Mouse (Mus musculus) urinary bladder, postnatal 36 days (tissue): ENCODE data around the gene Lrrc28.

Experiments
- DNase-seq, 2 experiments: peaks; one replicate each; pipeline ENCODE4 v3.0.0; 2022; ENCODE audit warnings: low spot score in 2 of 2, mixed read lengths in 1 of 2

Gene Lrrc28

DNA sequence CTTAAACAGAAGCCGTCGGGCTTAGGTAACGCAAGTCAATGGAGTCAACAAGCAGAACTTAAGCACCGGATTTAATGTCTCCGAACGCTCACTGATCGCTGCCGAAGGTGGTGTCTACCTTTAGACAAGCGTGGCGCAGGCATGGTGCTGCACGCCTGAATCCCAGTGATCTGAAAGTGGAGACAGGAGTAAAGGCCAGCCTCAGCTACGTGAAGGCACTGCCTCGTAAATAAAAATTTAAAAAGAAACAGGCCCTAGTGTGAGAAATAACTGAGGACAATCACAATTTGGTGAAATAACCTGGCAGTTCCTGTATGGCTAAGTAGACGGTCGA lies 580 bp upstream of the Lrrc28 start:
- no peak for DNase-seq

DNA sequence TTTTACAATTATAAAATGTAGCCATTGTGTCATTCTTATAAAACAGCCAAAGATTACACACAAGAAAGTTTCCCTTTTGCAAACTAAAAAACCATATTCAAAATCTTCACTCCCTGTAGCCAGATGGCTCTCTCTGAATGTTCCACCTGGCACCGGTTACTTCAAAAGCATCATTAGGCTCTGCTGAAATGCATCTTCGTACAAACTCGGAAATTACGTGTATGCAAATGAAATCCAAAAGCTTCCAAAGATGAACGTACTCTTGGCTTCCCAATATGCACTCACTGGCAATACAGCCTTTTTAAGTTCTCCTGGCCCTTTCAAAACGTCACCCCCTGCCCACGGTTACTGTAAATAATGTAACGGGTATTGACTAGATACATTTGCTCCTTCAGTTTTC lies 777 bp downstream of the Lrrc28 start:
- DNase-seq: no peak

DNA sequence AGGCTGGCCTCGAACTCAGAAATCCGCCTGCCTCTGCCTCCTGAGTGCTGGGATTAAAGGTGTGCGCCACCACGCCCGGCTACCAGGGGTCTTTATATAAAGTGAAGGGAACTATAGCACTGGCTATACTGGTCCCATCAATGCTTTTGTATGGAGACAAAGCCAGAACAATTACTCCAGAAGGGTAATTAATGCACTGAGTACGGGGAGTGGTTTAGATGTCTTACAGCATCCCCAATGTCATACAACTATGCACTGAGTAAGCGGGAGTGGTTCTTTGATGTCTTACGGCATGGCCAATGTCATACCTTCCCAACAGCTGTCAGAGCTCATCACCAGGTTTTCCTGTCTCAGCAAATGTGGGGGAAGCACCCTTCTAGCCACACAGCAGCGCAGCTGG lies 2.1 kb downstream of the Lrrc28 start:
- DNase-seq: no peak

DNA sequence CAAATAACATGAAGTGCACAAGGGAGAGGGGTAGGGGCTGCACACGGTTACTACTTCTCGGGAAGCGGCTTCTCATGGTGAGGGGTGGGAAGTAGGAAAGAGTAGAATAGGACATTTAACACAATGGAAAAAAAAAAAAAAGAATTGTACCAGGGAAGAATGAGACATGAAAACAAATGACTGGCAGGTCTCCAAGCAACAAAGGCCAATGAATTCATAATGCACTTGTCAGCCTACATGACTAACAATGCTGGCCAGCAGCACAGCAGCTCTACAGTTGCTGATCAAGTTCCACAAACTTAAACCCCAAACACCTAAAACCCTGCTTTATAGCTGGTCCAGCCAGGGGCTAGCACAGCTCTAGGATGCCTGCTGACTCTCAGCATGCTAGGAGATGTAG lies 6.1 kb downstream of the Lrrc28 start:
- no peak for DNase-seq

DNA sequence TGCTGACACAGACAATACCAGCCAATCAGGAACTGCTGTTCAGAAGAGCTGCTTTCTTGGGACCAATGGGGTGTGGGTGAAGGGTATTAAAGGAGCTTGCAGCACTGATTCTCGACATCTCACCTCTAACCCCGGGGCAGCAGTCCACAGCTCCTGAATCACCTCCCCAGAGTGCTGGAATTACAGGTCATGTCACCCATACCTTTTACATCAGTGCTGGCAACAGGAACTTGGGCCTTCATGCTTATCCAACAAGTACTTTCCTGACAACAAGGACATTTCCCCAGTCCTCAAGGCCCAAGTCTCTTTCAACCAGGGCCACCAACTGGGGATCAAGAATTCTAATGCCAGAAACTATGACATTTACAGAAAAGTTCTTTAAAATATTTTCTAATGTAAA lies 8.9 kb downstream of the Lrrc28 start:
- DNase-seq: no peak

DNA sequence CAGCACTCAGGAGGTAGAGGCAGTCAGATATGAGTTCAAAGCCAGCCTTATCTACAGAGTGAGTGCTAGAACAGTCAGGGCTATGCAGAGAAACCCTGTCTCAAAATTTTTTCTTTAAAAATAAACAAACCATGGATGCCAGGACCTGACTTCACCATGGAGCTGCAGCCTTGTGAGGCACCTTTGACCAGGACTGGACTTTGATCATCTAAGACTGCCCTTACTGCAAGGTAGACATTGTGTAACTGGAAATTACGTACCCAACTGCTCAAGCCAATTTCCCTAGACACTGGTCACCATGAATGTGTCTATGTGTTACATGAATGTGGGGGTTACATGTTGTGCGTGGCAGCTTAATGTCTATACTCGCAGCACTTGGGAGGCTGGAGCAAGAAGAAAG lies 10.9 kb downstream of the Lrrc28 start:
- DNase-seq: no peak

DNA sequence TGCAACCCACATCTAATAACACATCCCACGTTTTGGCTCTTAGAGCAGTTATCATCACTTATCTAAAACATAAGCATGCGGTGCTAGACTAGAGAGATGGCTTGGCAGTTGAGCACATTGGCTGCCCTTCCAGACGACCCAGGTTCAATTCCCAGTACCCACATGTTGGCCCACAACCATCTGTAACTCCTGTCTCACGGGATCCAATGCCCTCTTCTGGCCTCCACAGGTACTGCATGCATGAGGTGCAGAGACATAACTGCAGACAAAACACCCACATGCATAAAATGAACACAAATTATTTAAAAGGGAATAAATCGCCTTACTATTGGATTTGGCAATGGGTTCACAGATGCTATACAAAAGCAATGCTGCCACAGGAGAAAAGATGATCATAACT lies 12.7 kb downstream of the Lrrc28 start:
- no peak for DNase-seq

DNA sequence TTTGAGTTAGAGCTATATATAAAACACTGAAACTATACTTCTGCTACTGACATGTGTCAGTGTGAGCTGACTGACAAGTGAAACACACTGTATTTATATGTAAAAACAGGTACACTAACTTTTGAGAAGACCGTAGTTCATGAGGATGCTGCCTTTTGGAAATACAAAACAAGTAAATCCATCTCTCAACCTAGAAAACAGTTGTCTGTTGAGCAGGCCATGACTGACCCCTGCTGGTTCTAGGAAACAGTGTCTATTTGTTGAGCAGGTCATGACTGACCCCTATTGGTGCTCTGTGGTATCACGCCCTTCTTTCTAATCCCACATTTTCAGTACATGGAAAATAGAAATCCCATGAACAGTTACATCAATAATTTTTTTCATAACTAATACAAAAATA lies 14.3 kb downstream of the Lrrc28 start:
- DNase-seq: peak; percentile 64 to 76

DNA sequence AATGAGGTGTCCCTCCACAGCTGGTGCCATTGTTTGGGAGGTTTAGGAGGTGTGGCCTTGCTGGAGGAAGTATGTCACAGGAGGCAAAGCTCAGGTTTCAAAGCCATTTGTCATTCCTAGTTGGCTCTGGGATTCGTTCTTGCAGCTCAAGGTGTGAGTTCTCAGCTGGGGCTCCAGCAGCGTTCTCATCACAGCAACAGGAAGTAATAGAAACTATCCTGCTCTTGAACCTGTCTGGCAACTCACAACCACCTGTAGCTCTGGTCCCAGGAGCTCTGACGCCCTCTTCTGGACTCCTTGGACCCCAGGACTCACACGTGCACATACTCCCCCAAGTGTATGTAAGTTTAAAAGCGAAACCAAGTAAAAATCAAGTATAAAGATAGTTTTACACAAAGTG lies 15.4 kb downstream of the Lrrc28 start:
- DNase-seq: no peak

DNA sequence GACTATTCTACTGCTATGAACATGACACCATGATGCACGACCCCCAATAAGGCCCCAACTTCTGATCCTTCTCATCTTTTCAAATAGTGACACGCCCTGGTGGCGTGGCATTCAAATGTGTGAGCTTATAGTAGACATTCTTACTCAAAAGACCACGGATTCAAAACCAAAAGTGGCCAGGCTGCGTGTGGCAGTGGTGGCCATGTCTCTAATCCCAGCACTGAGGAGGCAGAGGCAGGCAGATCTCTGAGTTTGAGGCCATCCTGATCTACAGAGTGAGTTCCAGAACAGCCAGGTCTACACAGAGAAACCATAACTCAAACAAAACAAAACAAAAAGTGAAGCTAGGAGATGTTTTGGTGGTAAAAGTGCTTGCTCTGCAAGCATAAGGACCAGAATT lies 18.4 kb downstream of the Lrrc28 start:
- DNase-seq: no peak

DNA sequence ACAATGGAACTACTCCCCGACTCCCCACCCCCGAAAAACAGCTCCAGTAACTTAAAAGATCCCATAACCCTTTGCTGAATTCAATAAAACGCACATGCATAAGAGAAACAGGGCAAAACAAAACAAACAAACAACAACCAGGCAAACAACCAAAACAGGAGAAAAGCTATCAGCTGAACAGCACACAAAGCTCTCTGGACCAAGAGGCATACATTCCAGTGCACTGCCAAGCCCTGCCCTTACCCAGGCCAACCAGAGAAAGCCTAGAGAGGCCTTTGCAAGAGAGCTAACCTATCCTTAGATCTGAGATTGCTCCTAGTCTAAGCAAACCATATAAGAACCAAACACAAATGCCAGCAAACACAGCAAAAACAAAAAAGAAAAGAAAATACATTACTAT lies 22.9 kb downstream of the Lrrc28 start:
- no peak for DNase-seq

DNA sequence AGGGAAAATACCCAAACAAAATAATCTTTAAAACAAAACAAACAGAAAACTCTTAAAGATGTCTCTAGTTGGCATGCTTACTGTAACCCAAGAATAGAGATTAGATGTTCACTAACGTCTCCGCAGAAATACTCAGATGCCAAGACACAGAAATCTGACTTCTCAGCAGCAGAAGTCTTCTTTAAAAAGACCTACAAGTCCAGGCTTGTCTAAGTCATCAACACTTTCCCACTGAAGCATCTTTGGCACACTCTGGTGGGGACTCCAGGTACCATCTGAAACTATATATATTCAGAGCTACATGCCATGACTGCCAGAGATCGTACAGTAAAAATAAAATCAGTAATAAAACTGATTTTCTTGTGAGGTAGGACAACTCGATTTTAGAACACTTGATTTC lies 25.2 kb downstream of the Lrrc28 start:
- DNase-seq: no peak

DNA sequence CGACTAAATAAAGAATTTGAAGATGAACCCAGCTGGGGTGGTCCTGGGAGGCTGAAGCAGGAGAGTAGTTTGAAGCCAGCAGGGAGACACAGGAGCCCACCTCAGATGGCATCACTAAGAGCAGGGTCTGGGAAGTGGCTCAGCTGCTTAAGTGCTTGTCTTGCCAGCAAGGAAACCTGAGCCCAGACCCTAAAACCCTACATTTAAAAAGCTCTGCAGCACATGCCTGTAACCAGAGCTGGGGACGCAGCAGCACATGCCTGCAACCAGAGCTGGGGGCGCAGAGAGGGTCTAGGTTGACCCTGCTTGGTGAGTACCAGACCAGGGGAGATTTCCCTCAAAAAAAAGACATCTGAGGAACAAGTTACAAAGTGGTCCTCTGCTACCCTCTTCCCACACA lies 26.8 kb downstream of the Lrrc28 start:
- no peak for DNase-seq

DNA sequence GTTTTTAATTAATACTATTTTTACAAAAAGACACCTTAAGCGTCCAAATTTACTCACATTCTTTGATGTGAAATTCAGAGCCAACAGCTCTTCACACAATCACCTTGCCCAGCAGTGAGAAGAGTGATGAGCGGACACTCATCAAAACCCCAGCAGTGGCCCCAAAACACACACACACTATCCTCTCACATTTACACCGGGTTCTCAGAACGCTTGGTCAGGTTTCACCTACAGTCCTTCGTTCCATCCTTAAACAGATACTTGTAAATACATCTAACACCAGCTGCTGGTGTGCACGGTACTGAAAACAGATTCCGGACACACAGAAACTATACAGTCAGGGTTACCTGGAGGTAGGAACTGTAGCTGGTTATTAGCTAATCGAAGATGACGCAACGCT lies 27.4 kb downstream of the Lrrc28 start:
- no peak for DNase-seq

DNA sequence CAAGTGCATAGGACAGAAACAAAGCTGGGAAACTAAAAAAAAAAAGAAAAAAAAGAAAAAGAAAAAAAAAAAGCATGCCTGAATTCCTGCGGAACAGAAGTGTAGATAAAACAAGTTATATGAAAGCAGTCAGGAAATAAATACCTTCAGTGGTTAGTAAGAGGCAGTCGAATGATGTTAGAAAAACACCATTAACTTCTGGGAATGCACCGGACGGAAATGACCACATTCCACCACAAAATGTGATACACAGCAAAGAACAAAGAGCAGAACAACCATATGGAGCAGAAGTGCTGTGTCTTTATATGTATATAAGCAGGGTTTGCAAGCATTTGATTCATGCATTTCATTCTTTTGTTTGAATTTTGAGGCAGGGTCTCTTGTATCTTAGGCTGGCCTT lies 28.2 kb downstream of the Lrrc28 start:
- no peak for DNase-seq

DNA sequence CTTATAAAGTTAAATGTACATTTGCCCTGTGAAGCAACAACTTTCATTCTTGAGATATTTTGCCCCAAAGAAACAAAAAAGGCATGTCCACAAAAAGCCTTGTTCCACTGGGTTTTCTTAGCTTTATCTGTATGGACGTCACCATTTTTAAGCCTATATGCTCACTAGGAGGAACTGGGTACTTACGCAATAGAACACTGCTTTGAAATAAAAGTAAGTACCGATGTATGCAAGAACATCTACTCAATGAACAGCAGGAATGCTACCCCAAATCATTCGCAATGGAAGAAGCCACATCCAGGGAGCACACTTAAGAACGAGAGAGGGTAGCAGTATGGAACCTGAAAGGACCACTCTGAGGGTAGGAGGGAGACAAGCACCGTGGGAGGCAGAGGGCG lies 30.6 kb downstream of the Lrrc28 start:
- no peak for DNase-seq

DNA sequence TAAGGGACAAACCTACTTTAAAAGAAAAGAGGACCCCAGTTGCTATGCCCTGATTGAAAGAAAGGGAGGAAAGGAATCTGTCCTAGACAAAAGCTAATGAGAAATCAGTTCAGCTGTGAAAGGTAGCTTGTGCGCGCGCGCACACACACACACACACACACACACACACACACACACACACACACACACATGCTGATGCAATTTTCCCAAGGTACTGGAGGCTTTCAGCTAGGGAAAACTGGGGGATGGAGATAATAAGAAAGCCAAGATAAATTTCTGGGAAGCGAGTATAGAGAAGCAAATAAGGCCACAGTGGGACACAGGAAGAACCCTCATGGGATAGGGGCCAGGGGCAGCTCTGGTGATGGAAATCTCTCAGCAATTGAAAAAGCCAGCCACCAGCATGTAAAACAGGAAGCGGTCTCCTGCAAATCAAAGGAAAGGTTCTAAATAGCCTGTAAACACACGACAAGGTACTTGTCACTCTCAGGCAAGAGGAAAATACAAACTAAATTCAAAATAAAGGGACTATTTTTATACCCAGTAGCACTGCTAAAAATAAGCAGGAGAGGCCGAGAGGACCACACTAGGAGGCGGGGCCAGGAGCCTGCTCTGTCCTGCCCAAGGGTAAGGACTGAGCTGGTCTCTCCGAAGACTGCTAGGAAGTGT lies 31.1 kb downstream of the Lrrc28 start:
- DNase-seq: no peak

DNA sequence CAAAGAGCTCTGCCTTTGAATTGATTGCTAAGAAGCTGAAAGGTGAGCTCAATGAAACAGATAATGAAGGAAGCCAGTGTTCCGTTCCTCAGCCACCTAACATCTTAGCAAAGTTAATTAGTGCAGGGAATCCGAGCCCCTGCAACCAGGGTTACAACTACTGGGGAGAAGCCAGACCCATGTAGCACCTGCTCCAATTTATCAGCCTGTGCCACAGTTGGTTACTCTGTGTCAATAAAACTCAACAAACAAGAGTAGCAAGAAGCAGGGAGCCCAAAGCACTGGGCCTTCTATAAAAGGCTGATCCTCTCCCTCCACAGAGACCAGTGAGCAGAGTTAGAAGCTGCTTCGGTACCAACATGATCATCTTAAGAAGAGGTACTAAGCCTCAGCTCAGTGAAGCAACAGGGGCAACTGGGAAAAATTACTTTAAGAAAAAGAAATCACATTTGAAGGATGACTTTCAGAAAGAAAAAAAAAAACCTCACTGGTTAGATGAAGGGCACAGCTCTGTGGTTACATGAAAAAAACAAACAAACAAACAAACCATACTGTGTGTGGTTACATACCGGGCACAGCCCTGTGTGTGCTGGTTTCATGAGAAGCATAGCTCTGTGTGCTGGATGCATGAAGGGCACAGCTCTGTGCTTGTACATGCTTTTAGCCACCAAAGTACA lies 36.6 kb downstream of the Lrrc28 start:
- DNase-seq: no peak

DNA sequence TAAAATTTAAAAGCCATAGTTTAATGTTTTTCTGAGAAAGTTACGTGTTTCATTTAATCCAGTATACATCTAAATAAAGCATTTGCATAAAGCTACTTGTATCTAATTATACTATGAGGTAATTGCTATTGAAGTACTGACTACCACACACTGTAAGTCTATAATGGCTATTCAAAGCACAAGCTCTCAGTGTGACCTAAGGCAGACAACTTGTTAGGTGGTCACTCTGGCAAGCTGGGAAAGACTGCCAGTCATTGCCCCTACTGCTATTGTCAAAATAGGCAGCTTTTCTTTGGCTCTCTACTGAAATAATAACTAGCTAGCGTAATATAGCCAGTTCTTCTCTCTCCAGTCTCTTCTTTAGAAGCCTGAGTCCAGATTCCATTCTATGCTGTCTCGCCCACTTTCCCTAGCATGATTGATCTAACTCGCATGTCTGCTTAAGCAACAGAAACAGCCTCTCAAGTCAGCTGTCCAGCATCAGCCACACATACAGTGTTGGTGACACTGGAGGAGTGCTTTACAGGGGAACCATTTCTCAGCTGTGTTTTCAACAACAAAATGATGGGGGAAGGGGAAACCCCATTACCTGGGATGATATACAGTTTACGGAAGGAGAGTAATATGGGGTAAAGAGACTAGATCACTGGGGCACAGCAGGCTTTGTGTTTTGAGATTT lies 37.3 kb downstream of the Lrrc28 start:
- no peak for DNase-seq

DNA sequence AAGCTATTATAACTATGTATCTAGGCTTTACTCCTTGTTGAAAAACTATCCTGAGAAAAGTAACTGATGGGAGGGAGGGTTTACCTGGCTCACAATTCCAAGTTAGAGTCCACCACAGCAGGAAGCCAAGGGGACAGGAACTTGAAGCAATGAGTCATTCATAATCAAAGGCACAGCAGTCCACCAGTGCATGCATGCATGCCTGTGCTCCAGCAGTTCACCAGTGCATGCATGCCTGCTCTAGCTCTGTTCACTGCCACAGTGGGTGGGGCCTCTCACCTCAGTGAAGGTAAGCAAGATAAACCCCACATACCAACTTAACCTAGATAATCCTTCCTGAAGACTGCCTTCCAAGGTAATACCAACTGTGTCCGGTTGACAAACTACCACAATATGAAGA lies 38.8 kb downstream of the Lrrc28 start:
- no peak for DNase-seq

DNA sequence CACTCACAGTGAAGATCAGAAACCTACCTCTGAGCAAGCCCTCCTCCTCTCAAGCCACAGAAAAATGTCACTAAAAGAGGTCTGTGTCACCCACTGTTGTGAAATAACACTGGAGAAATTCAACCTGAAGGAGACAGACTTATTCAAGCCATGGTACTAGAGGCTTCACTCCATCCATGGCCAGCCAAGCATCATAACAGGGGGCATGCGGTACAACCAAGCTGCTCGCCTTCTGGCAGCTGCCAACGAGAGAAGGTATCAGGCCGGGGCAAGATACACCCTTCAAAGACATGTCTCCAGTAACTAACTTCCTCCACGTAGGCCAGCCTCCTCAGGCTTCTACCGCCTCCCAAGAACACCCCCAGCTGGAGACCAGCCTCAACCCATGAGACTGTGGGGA lies 40.0 kb downstream of the Lrrc28 start:
- DNase-seq: no peak

DNA sequence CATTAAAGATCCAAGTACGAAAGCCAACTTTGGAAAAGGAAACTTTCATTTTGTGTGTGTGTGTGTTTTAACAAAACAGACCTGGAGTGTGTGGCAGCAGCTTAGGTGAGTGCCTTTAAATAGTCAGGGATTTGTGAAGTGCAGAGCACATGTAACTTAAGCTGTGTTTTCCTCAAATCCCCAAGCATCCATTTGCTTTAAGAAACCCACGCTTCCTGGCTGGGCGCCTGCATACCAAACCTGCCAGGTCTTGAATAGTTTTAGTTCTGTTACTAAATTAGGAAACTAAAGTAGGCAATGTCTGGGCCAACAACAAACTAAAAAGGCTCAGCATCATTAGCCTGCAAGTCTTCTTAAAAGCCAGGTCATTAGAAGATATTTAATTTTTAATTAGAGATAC lies 47.0 kb downstream of the Lrrc28 start:
- DNase-seq: peak in 1 of 2 experiments; percentile 56

DNA sequence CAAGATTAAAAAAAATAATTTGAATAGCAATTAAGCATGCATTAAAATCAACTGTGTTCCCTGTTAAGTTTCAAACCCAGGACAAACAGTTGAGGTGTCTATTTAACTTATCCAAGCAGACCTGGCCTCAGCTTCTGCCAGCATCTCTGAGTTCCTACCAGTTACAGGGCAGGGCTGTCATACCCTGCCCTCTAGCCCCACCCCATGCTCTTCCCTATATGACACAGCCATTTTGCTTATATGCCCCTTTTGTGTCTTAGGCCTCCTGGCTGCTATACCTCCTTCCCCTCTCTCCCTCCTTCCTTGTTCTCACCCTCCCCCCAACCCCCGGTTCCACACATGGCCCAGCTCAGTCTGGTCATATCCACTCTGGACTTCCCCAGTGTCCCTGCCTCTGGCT lies 48.1 kb downstream of the Lrrc28 start:
- no peak for DNase-seq

DNA sequence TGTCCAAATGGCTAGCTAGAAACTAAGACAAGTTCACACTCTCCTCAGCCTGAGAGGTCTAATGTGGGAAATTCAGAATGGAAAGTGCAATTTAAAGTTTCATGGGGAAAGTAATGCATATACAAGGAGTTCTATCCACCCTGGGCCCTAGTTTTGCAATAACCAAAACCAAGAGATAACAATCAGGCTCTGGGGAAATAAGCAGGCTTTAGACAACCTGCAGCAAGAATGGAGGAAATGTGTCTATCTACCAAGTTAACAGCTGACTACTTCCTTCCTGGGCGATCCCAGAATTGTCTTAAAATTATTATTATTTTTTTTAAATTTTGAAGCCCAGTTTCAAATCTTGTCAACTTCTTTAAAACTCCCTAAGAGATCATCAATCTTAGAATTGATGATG lies 48.7 kb downstream of the Lrrc28 start:
- no peak for DNase-seq
